Mouse (Mus musculus): Measurements from ENCODE around the gene Slc16a10. TPM values are rescaled to one million over a fixed set of nuclear protein-coding genes. Genes with fewer than 3 reads are reported as not detected.
A peak's percentile ranks its signal among the peaks of the same experiment; 100 is the strongest.

Gene Slc16a10
- total and polyA plus RNA-seq, 3 experiments = 4.1 to 10.4 (median 4.5) TPM

GRCm38 (mm10) chr10:40180011-40180410 lies 38.0 kb upstream of the Slc16a10 start:
- in situ Hi-C loops (cut with MboI; ENCODE audit: low pct_ligation_motif_present, low pct_unique_long_range_greater_than_20kb, low sequenced_read_pairs) = loop anchor here (5.0 to 10.0 kb wide), 2 partner anchors 33 to 125 kb away; no protein-coding TSS in a partner anchor

DNA sequence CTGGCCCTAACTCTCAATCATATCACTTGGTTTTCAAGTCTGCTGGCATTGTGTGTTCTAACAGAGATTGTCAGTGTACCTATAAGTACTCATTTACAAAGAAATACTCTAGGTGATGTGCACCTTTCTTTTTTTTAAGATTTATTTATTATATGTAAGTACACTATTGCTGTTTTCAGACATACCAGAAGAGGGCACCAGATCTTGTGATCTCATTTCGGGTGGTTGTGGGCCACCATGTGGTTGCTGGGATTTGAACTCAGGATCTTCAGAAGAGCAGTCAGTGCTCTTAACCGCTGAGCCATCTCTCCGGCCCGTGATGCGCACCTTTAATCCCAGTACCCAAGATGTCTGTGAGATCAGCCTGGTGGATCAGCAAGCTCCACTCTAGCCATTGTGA lies 37.1 kb upstream of the Slc16a10 start:
- DNase-seq (ENCODE audit: extremely low read depth) = no peak
- TF ChIP-seq CTCF (conservative IDR thresholded peaks at IDR 0.05 in 1 of 2, IDR thresholded peaks at IDR 0.05 in 1 of 2; ENCODE audit: low read depth in 2 of 2, low read length in 2 of 2) (peak in 1 of 2 experiments; percentile 49; a peak in 2 of 4 replicates), GABPA (IDR thresholded peaks at IDR 0.05; ENCODE audit: insufficient replicate concordance, low read depth, low read length) (no peak)
- in situ Hi-C loops (cut with MboI; ENCODE audit: low pct_ligation_motif_present, low pct_unique_long_range_greater_than_20kb, low sequenced_read_pairs) (no loop called here), dilution Hi-C loops (cut with MboI; ENCODE audit: extremely low pct_ligation_motif_present, extremely low pct_unique_long_range_greater_than_20kb, low sequenced_read_pairs) (no loop called here)
- Histone ChIP-seq H3K27ac (ENCODE audit: insufficient read depth, low read depth) (no peak overlapping the region), H3K79me2 (replicated peaks; ENCODE audit: control insufficient read depth, extremely low read depth, insufficient read depth, poor library complexity, severe bottlenecking) (no peaks in the 10 kb centered on the region), H3K9ac (ENCODE audit: insufficient read depth, low read depth) (no peak overlapping the region), H3K4me1 (ENCODE audit: control insufficient read depth in 1 of 2, insufficient read depth in 2 of 2) (no peaks in the 10 kb centered on the region), H3K9me3 (replicated peaks; ENCODE audit: low read length) (no peaks in the 10 kb centered on the region), H3K36me3 (replicated peaks in 1 of 2; ENCODE audit: control insufficient read depth in 1 of 2, insufficient read depth in 1 of 2, low read length in 1 of 2) (no peaks in the 10 kb centered on the region), H3K4me3 (replicated peaks in 1 of 3; ENCODE audit: low read depth in 2 of 3, low read length in 2 of 3, poor library complexity in 1 of 3) (no peak overlapping the region), H3K4me2 (ENCODE audit: insufficient read depth, low read depth, poor library complexity, severe bottlenecking) (no peak overlapping the region), H3K27me3 (replicated peaks) (no peaks in the 10 kb centered on the region)

More at GRCm38 (mm10) chr10:40180011-40180410, 38.0 kb upstream of the Slc16a10 start:
- dilution Hi-C loops (cut with MboI; ENCODE audit: extremely low pct_ligation_motif_present, extremely low pct_unique_long_range_greater_than_20kb, low sequenced_read_pairs) = no loop called here
- no peak for DNase-seq (ENCODE audit: extremely low read depth)
- Histone ChIP-seq H3K27me3 (replicated peaks) (no peaks in the 10 kb centered on the region), H3K4me1 (ENCODE audit: control insufficient read depth in 1 of 2, insufficient read depth in 2 of 2) (no peaks in the 10 kb centered on the region), H3K79me2 (replicated peaks; ENCODE audit: control insufficient read depth, extremely low read depth, insufficient read depth, poor library complexity, severe bottlenecking) (no peaks in the 10 kb centered on the region), H3K36me3 (replicated peaks in 1 of 2; ENCODE audit: control insufficient read depth in 1 of 2, insufficient read depth in 1 of 2, low read length in 1 of 2) (no peaks in the 10 kb centered on the region), H3K9me3 (replicated peaks; ENCODE audit: low read length) (no peaks in the 10 kb centered on the region), H3K27ac (ENCODE audit: insufficient read depth, low read depth) (no peak overlapping the region), H3K9ac (ENCODE audit: insufficient read depth, low read depth) (no peak overlapping the region), H3K4me2 (ENCODE audit: insufficient read depth, low read depth, poor library complexity, severe bottlenecking) (no peak overlapping the region), H3K4me3 (replicated peaks in 1 of 3; ENCODE audit: low read depth in 2 of 3, low read length in 2 of 3, poor library complexity in 1 of 3) (no peak overlapping the region)
- no peak for TF ChIP-seq JUND (conservative IDR thresholded peaks at IDR 0.05; ENCODE audit: low read depth, low read length)
- TF ChIP-seq MAFK (IDR thresholded peaks at IDR 0.05; ENCODE audit: insufficient replicate concordance, low read length) = no peak
- TF ChIP-seq CTCF (conservative IDR thresholded peaks at IDR 0.05 in 1 of 2, IDR thresholded peaks at IDR 0.05 in 1 of 2; ENCODE audit: low read depth in 2 of 2, low read length in 2 of 2) = no peak
- no peak for TF ChIP-seq EP300 (IDR thresholded peaks at IDR 0.05; ENCODE audit: low read length)
- no peak for TF ChIP-seq NRF1 (IDR thresholded peaks at IDR 0.05; ENCODE audit: low read depth, low read length)
- no peak for TF ChIP-seq ZC3H11A (IDR thresholded peaks at IDR 0.05; ENCODE audit: low read depth, low read length)
- TF ChIP-seq TCF12 (IDR thresholded peaks at IDR 0.05; ENCODE audit: low read depth, low read length) = no peak

DNA sequence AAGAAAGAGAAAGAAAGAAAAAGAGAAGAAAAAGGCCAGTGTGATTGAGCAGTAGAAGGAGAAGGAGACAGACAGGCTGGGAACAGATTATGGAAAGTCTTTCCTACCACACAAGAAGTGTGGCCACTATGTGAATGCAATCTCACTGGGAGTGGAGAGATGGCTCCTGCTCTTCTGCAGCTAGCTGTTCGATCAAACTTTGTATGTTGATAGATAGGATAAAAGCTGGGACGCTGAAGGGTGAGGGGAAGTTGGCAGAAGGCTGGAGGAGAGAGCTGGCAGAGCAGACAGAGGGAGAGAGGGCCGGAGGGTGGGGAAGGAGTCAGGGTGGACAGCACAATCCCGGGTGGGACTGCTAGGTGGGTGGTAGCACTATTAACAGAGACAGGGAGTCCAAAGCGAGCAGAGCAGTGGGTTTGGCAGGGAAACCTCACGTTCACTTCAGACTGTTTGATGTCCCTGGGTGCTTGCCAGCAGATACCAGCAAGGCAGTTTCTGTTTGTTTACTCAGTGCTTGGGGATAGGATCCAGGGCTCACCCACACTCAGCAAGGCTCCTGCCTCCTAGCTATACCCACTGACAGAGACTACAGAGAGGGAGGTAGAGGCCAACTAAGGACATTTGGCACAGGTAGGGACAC lies 35.4 kb upstream of the Slc16a10 start:
- no peak overlapping the region for H3K4me2 ChIP-seq (ENCODE audit: insufficient read depth, low read depth, poor library complexity, severe bottlenecking)
- H3K27me3 ChIP-seq (replicated peaks) = no peaks in the 10 kb centered on the region
- TF ChIP-seq KAT2A (IDR thresholded peaks at IDR 0.05; ENCODE audit: insufficient replicate concordance, low read length) (no peak), USF1 (IDR thresholded peaks at IDR 0.05; ENCODE audit: low read depth, low read length) (no peak), IRF4 (IDR thresholded peaks at IDR 0.05; ENCODE audit: low read depth, low read length) (no peak), TBP (conservative IDR thresholded peaks at IDR 0.05; ENCODE audit: low read depth, low read length) (no peak), PAX5 (IDR thresholded peaks at IDR 0.05; ENCODE audit: low read length) (no peak), JUND (conservative IDR thresholded peaks at IDR 0.05; ENCODE audit: low read depth, low read length) (no peak), ETS1 (conservative IDR thresholded peaks at IDR 0.05; ENCODE audit: low read depth, low read length) (no peak), JUN (IDR thresholded peaks at IDR 0.05; ENCODE audit: insufficient read depth, low read depth, low read length) (no peak), USF2 (conservative IDR thresholded peaks at IDR 0.05; ENCODE audit: low read depth, low read length) (no peak), SIN3A (IDR thresholded peaks at IDR 0.05; ENCODE audit: low read length) (no peak), NELFE (IDR thresholded peaks at IDR 0.05; ENCODE audit: low read depth, low read length) (no peak), ZC3H11A (IDR thresholded peaks at IDR 0.05; ENCODE audit: low read depth, low read length) (no peak), CTCF (conservative IDR thresholded peaks at IDR 0.05 in 1 of 2, IDR thresholded peaks at IDR 0.05 in 1 of 2; ENCODE audit: low read depth in 2 of 2, low read length in 2 of 2) (no peak), ZNF384 (IDR thresholded peaks at IDR 0.05; ENCODE audit: low read depth, low read length) (no peak), UBTF (IDR thresholded peaks at IDR 0.05; ENCODE audit: low read depth, low read length) (no peak), CHD2 (IDR thresholded peaks at IDR 0.05; ENCODE audit: low read length) (no peak), ELF1 (IDR thresholded peaks at IDR 0.05; ENCODE audit: low read depth, low read length) (no peak)
- no peaks in the 10 kb centered on the region for H3K79me2 ChIP-seq (replicated peaks; ENCODE audit: control insufficient read depth, extremely low read depth, insufficient read depth, poor library complexity, severe bottlenecking)
- no peak overlapping the region for H3K27ac ChIP-seq (ENCODE audit: insufficient read depth, low read depth)
- dilution Hi-C loops (cut with MboI; ENCODE audit: extremely low pct_ligation_motif_present, extremely low pct_unique_long_range_greater_than_20kb, low sequenced_read_pairs) (no loop called here), in situ Hi-C loops (cut with MboI; ENCODE audit: low pct_ligation_motif_present, low pct_unique_long_range_greater_than_20kb, low sequenced_read_pairs) (no loop called here)
- H3K4me1 ChIP-seq (ENCODE audit: control insufficient read depth in 1 of 2, insufficient read depth in 2 of 2) = no peaks in the 10 kb centered on the region
- H3K4me3 ChIP-seq (replicated peaks in 1 of 3; ENCODE audit: low read depth in 2 of 3, low read length in 2 of 3, poor library complexity in 1 of 3) = no peak overlapping the region
- no peaks in the 10 kb centered on the region for H3K36me3 ChIP-seq (replicated peaks in 1 of 2; ENCODE audit: control insufficient read depth in 1 of 2, insufficient read depth in 1 of 2, low read length in 1 of 2)
- H3K9me3 ChIP-seq (replicated peaks; ENCODE audit: low read length) = no peaks in the 10 kb centered on the region
- no peak for DNase-seq (ENCODE audit: extremely low read depth)
- no peak overlapping the region for H3K9ac ChIP-seq (ENCODE audit: insufficient read depth, low read depth)

Data from CH12.LX (cell line).